Mouse (Mus musculus) ES-E14 (cell line): ENCODE data around the gene Hyal1.

Experiments
- HCFC1 ChIP-seq: IDR thresholded peaks from 2 replicates; pipeline ENCODE4 v1.6.1; 2012; ENCODE audit warnings: low read length, inconsistent platforms, borderline replicate concordance; ENCODE audit not compliant: insufficient read depth
- ZNF384 ChIP-seq: IDR thresholded peaks from 2 replicates; pipeline ENCODE4 v1.6.1; 2012; ENCODE audit warnings: low read depth, low read length, inconsistent platforms

- TF ChIP-seq HCFC1 (no peak), ZNF384 (no peak)
These were observed 44.2 kb downstream of the Hyal1 start for GRCm38 (mm10) chr9:107620954-107621353.
